Mouse (Mus musculus) intestine, embryonic 16.5 days (tissue): ENCODE data around the gene Cdca5. TPM values are rescaled to one million over a fixed set of nuclear protein-coding genes. Genes with fewer than 3 reads are reported as not detected.
A peak's percentile ranks its signal among the peaks of the same experiment; 100 is the strongest.

ENCODE experiments used
- ATAC-seq: fragments of 200-750 bp; cut with Nextera tagmentation; 2 replicates; pipeline ENCODE4 v1.8.0; 2017; ENCODE audit warnings: moderate TSS enrichment, moderate library complexity
- H3K27ac ChIP-seq: fragments of 300-500 bp; sonication (generic); 2 replicates; pipeline ENCODE4 v1.5.1; 2014; ENCODE audit warnings: mild to moderate bottlenecking, low read length
- H3K27me3 ChIP-seq: fragments of 300-500 bp; sonication (generic); replicated peaks from 2 replicates; pipeline ENCODE4 v1.6.1; 2014; ENCODE audit warnings: low read length, control low read depth, mixed read lengths; ENCODE audit not compliant: control insufficient read depth, insufficient read depth
- H3K36me3 ChIP-seq: fragments of 300-500 bp; sonication (generic); 2 replicates; pipeline ENCODE4 v1.6.1; 2014; ENCODE audit warnings: low read length, control low read depth; ENCODE audit not compliant: control insufficient read depth, insufficient read depth
- H3K4me1 ChIP-seq: fragments of 300-500 bp; sonication (generic); 2 replicates; pipeline ENCODE4 v1.6.1; 2014; ENCODE audit warnings: low read length, control low read depth, mixed read lengths; ENCODE audit not compliant: control insufficient read depth, insufficient read depth
- H3K4me2 ChIP-seq: fragments of 300-500 bp; sonication (generic); 2 replicates; pipeline ENCODE4 v1.6.1; 2014; ENCODE audit warnings: low read depth, low read length, control low read depth
- H3K4me3 ChIP-seq: fragments of 300-500 bp; sonication (generic); 2 replicates; pipeline ENCODE4 v1.5.1; 2014; ENCODE audit warnings: mild to moderate bottlenecking, low read length
- H3K9ac ChIP-seq: fragments of 300-500 bp; sonication (generic); 2 replicates; pipeline ENCODE4 v1.6.1; 2014; ENCODE audit warnings: low read depth, low read length
- H3K9me3 ChIP-seq: fragments of 300-500 bp; sonication (generic); 2 replicates; pipeline ENCODE4 v1.6.1; 2016; ENCODE audit warnings: low read length, control low read depth; ENCODE audit not compliant: control insufficient read depth
- WGBS: fragments of 180-500 bp; shearing (Covaris S2); extraction: QIAGEN DNeasy Blood & Tissue Kit; methylation state at CpG from one replicate; pipeline ENCODE4 v1.1.7; 2014; 5-methylcytosine and 5-hydroxymethylcytosine counted together
- polyA plus RNA-seq: library from polyadenylated mRNA; unstranded; fragments of >200 nt; fragmentation: Nextera tagmentation; extraction: Ambion mirVana; gene quantifications from 2 replicates; pipeline ENCODE4 v1.2.1, GENCODE M21; 2015

Cdca5 gene
- polyA plus RNA-seq, 1 experiment from 2014 or later = 31.4 TPM

- Histone ChIP-seq H3K9ac (no peak overlapping the region), H3K36me3 (peaks cover 7% of the 10 kb centered on the region; the same call in 1 of the 2 replicates), H3K27me3 (no peaks in the 10 kb centered on the region), H3K27ac (no peak overlapping the region), H3K4me3 (no peak overlapping the region), H3K9me3 (no peaks in the 10 kb centered on the region), H3K4me2 (no peak overlapping the region), H3K4me1 (peaks cover 9% of the 10 kb centered on the region)
- 86% methylated on average over 13 of the region's 13 CpGs for WGBS
- no peak for ATAC-seq
Observed at GRCm38 (mm10) chr19:6088841-6089240, 4.1 kb downstream of the Cdca5 start.

- Histone ChIP-seq H3K27ac (no peak within 1 kb of the TSS), H3K4me3 (no peak within 1 kb of the TSS), H3K4me1 (no peaks in the 10 kb centered on the region), H3K9me3 (no peaks in the 10 kb centered on the region), H3K9ac (no peak within 1 kb of the TSS), H3K36me3 (peaks cover 9% of the 10 kb centered on the region; the same call in 1 of the 2 replicates), H3K4me2 (no peak within 1 kb of the TSS), H3K27me3 (no peaks in the 10 kb centered on the region)
- no peak for ATAC-seq
- 85% methylated on average over 7 of the region's 7 CpGs for WGBS
Observed at GRCm38 (mm10) chr19:6094119-6094518, 9.3 kb downstream of the Cdca5 start, which contains the start of gene AC131692.1. TSS of gene AC131692.1 (plus strand) at chr19:6094419.

GRCm38 (mm10) chr19:6097847-6098246, 13.1 kb downstream of the Cdca5 start:
- Histone ChIP-seq H3K9ac (no peak overlapping the region), H3K27me3 (no peaks in the 10 kb centered on the region), H3K4me3 (no peak overlapping the region), H3K36me3 (peaks cover 2% of the 10 kb centered on the region; the same call in 1 of the 2 replicates), H3K4me2 (no peak overlapping the region), H3K4me1 (0 out of 2 replicates have a peak, but pooled peaks cover 2% of the 10 kb centered on the region), H3K9me3 (no peaks in the 10 kb centered on the region), H3K27ac (no peak overlapping the region)
- 95% methylated on average over 3 of the region's 3 CpGs for WGBS
- no peak for ATAC-seq

- Histone ChIP-seq H3K36me3 (peaks cover 2% of the 10 kb centered on the region; the same call in 1 of the 2 replicates), H3K27ac (no peak overlapping the region), H3K9ac (no peak overlapping the region), H3K4me2 (no peak overlapping the region), H3K9me3 (no peaks in the 10 kb centered on the region), H3K27me3 (no peaks in the 10 kb centered on the region), H3K4me1 (peaks cover 14% of the 10 kb centered on the region), H3K4me3 (no peak overlapping the region)
- 67% methylated on average over 6 of the region's 6 CpGs for WGBS
- ATAC-seq = no peak
Observed at GRCm38 (mm10) chr19:6101186-6101585, 16.4 kb downstream of the Cdca5 start.

GRCm38 (mm10) chr19:6102169-6102853, 17.5 kb downstream of the Cdca5 start:
- H3K9me3 ChIP-seq = no peaks in the 10 kb centered on the region
- H3K4me1 ChIP-seq = peaks cover 14% of the 10 kb centered on the region
- H3K27me3 ChIP-seq = no peaks in the 10 kb centered on the region
- H3K36me3 ChIP-seq = peaks cover 2% of the 10 kb centered on the region; the same call in 1 of the 2 replicates
- 72% methylated on average over 6 of the region's 6 CpGs for WGBS
- 0 out of 2 replicates have a peak, but pooled peaks have one; percentile 31 for ATAC-seq
- no peak overlapping the region for H3K9ac ChIP-seq
- H3K27ac ChIP-seq = no peak overlapping the region
- H3K4me2 ChIP-seq = no peak overlapping the region
- H3K4me3 ChIP-seq = no peak overlapping the region

- Histone ChIP-seq H3K9ac (no peak overlapping the region), H3K9me3 (no peaks in the 10 kb centered on the region), H3K36me3 (no peaks in the 10 kb centered on the region), H3K4me3 (no peak overlapping the region), H3K4me1 (peaks cover 14% of the 10 kb centered on the region), H3K27me3 (no peaks in the 10 kb centered on the region), H3K27ac (peak overlapping the region; percentile 75), H3K4me2 (no peak overlapping the region)
- peak; percentile 80 for ATAC-seq
- 50% methylated on average over 4 of the region's 4 CpGs for WGBS
Observed at GRCm38 (mm10) chr19:6104476-6104875, 19.7 kb downstream of the Cdca5 start.

- Histone ChIP-seq H3K9ac (peak within 1 kb of the TSS; percentile 60), H3K27me3 (no peaks in the 10 kb centered on the region), H3K27ac (peak within 1 kb of the TSS; percentile 78), H3K4me3 (peak within 1 kb of the TSS; percentile 44), H3K36me3 (no peaks in the 10 kb centered on the region), H3K4me2 (peak within 1 kb of the TSS; percentile 19), H3K4me1 (peaks cover 14% of the 10 kb centered on the region), H3K9me3 (no peaks in the 10 kb centered on the region)
- WGBS = 68% methylated on average over 7 of the region's 7 CpGs
- ATAC-seq = peak; percentile 63
Observed at GRCm38 (mm10) chr19:6105586-6105985, 20.8 kb downstream of the Cdca5 start, which contains the start of gene Naaladl1. TSS of gene Naaladl1 (plus strand) at chr19:6105782.

- Histone ChIP-seq H3K9me3 (no peaks in the 10 kb centered on the region), H3K4me3 (no peak overlapping the region), H3K27ac (no peak overlapping the region), H3K36me3 (peaks cover 15% of the 10 kb centered on the region), H3K4me2 (no peak overlapping the region), H3K27me3 (no peaks in the 10 kb centered on the region), H3K9ac (no peak overlapping the region), H3K4me1 (peaks cover 15% of the 10 kb centered on the region)
- no peak for ATAC-seq
- 65% methylated on average over 6 of the region's 6 CpGs for WGBS
Observed at GRCm38 (mm10) chr19:6113116-6113515, 28.3 kb downstream of the Cdca5 start.

- no peak overlapping the region for H3K27ac ChIP-seq
- no peaks in the 10 kb centered on the region for H3K27me3 ChIP-seq
- ATAC-seq = no peak
- 89% methylated on average over 15 of the region's 15 CpGs for WGBS
- H3K4me1 ChIP-seq = peaks cover 24% of the 10 kb centered on the region
- H3K9ac ChIP-seq = peak overlapping the region; percentile 2; the same call in 1 of the 2 replicates
- peaks cover 15% of the 10 kb centered on the region for H3K36me3 ChIP-seq
- H3K4me3 ChIP-seq = no peak overlapping the region
- peak overlapping the region; percentile 85 for H3K4me2 ChIP-seq
- H3K9me3 ChIP-seq = no peaks in the 10 kb centered on the region
Observed at GRCm38 (mm10) chr19:6116113-6116850, 31.5 kb downstream of the Cdca5 start.
